Mouse (Mus musculus) cerebellum, adult 11-12 months (tissue): ENCODE measurements around the gene Rcbtb2.

Experiments
- DNase-seq: peaks from one replicate; pipeline ENCODE4 v3.0.0; 2022

Rcbtb2 gene

DNA sequence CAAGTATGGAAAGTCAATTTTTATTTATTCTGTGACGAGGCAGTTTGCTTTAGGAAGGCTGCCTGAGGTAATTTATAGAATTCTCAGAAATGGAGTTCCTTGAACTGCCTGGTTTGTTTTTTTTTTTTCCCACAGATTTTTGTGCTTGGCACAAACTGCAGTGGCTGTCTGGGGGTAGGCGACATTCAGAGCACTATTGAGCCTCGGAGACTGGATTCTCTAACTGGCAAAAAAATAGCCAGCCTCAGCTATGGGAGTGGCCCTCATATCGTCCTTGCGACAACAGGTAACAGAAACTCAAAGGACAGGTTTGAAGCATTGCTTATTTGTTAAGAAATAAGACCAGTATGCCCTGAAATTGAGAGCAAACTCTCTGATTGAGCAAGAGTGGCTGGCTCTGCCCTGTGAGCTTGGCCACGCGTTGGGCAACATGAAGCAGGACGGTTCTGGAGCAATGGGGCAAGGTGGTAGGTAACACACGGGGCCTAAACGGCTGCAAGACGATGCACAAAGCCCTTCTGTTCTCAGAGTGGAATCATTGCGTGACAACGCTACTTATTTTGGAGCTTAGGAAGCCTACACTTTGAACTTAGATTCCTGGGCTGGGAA, 39.5 kb downstream of the Rcbtb2 start:
- DNase-seq = no peak

DNA sequence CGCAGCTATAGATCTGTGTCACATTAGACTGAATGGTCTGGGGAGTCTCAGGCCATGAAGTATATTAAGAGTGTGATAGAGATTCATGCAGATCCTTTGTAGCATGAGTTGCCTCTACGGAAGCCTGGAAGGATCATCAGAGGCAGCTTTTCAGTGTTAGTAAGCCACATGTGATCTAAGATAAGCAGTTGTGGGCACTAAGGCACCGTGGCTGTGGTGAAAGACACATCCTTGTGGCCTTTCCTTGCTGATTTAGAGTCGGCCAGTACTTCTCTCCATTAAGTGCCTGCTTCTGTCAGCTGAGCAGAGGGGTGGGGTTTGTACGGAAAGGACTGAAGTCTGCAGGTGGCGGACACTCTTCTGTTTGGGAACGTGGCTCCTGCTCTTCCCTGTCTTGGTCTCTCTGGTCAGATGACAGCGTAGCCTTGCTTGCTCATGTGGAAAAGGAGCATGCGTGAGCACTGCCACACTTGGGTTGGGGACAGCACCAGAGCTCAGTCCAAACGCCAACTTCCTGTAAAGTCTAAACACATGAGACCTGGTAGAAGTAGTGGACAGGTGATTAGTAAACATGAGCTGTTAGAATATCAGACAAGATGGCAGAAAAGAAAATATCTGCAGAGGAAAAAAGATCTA, 40.6 kb downstream of the Rcbtb2 start:
- DNase-seq = no peak

DNA sequence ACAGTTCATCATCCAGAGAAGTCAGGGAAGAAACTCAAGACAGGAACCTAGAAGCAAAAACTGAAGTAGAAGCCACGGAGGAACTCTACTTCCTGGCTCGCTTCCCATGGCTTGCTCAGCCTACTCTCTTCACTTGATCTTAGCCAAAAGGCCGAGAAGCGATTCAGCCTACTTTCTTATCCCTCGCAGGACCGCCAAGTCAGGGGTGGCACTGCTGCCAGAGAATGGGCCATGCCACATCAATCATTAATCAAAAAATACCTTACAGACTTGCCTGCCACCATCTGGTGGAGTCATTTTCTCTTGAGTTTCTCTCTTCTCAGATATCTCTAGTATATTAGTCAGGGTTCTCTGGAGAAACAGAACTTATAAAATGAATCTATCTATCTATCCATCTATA, 42.3 kb downstream of the Rcbtb2 start:
- no peak for DNase-seq

DNA sequence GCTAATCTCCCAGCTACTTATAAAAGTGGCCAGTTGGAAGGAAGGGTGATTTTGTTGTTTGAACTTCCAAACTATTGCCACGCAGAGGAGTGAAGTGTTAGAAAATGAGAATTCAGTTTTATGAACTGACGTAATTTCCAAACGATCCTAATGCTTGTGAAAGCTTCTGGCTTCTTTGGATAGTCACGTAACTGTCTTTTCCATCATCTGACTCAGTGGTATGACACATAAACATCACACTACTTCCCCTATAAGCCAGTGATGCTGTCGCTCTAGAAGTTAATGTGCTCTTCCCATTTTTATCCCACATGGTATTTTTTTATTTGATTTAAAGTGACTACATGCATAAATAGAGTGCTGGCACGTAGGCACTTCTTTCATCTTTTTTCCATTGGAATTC, 45.8 kb downstream of the Rcbtb2 start:
- DNase-seq = no peak

DNA sequence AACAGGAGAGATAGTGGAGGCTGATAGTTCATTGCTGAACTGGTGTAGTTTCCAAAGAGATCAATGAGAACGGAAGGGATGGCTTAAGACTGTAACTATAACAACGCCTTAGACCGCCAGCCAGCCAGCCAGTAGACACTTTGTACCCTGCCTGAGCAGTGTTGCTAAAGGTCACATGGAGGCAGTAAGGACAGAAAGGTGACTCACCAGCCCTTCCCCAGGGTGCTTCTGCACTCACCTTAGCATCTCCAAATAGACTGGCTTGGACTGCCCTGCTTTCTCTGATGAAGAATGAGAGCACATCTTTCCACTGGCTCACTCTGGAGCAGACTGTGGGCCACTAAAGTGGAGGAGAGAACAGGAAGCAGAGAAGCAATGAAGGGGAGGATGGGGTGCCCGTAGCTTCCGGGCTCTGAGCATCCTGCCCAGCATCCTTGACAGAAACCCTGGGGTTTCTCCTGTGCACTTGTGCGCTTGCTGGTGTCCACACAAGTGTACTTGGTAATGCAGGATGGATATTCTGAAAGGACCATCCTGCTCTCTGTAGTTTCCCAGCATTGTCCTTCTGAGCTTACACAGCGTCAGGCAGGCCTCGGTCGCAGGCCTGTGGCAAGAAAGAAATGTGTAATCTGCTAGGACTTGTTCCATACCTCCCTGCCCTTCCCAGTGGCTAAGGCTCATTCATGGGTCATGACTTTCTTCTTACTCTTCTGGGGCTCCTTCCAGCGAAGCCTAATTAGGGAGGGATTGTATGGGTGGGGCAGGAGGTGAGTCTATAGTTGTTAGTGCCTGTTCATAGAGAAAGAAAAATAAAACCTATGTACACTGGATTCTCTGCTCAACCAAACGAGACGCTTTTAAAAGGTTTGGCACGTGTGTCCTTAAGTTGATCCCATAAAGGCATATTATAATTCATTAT, 47.3 kb downstream of the Rcbtb2 start:
- no peak for DNase-seq

DNA sequence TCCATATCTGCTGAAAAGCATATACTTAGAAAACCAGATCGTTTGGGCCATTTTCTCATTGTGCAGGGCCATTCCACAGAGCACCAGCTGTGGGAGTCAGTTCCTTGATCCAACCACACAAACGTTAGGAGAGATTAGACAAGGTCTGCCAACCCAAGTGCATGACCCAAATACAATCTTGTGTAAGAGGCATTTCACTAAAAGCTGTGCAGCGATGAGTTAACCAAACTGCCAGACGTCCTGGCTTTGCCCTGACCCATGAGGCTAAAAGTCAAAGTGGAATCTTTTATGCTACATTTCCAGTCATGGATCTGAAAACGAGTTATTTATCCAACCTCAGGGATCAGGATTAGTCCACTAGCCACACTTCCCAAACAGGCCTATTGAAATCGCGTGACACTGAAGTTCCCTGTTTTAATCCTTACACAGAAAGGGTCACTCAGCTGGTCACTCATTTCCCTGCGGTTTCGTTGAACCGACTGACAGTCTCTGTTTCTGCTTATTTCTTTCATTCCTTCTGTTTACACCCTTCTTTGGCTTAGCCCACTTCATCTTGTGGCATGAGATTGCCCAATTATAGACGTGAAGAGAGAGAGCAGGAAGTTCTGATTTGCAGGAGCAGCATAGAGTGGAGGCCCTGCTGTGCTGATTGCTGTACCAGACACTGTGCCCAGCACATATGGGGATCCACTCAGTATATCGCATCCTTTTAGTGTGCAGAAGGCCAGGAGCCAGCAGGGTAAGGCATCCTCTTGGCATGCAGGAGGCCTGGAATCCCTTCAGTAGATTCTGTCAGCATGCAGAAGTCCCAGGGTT, 49.6 kb downstream of the Rcbtb2 start:
- peak; percentile 74 for DNase-seq

DNA sequence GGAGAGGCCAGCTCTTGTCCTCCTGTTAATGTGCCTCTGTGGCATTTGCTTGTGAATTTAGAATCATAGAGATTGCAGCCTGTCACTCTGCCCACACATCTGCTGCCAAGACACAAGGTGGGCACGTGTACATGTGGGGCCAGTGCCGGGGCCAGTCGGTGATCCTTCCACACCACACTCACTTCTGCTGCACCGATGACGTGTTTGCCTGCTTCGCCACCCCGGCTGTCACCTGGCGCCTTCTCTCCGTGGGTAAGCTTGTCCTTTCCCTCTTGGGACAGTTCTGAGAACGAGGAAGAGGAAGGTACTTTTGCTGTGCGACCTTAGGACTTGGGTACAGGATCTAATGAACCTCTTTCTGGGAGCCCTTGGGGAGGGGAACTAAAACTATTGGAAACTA, 50.8 kb downstream of the Rcbtb2 start:
- no peak for DNase-seq

DNA sequence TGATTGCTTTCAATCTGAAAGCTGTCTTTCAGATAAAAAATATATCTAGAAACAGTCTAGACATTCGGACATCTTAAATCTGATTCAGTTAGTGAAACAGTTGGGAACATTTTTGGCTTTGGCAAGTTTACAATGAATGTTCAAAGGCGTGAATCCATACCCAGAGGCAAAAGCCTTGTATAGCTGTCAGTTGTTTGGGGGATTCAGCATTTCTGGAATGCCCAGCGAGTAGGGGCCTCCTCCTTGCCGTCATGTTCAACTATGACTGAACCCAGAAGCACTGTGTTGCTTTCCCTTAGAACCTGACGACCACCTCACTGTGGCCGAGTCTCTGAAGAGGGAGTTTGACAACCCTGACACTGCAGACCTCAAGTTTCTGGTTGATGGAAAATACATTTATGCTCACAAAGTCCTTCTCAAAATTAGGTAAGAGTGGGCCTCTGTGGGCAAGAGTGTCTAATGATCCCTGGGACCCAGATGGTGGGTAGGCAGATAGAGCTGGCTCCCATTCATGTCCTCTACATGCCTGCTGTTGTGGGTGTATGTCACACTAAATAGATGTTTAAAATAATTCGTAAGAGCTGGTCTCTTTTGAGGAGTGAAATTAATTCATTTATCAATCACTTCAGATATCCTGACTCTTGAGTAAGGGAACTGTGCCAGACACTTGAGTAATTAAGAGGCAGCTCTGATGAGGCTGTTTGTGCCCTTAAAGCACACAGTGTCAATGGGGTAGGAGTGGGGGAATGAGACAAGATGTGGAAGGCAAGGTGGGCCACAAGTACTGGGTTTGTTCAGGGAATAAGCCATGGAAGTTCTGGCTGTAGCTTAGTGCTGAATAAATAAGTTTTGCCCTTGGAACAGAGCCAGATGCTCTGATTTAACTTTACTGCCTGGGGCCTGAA, 51.5 kb downstream of the Rcbtb2 start:
- no peak for DNase-seq

DNA sequence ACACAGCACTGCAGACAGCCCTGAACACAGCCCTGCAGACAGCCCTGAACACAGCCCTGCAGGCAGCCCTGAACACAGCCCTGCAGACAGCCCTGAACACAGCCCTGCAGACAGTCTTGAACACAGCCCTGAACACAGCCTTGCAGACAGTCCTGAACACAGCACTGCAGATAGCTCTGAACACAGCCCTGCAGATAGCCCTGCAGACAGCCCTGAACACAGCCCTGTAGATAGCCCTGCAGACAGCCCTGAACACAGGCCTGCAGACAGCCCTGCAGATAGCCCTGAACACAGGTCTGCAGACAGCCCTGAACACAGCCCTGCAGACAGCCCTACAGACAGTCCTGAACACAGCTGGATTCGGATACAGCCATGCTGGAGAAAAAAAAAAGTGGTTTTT, 52.2 kb downstream of the Rcbtb2 start:
- no peak for DNase-seq

DNA sequence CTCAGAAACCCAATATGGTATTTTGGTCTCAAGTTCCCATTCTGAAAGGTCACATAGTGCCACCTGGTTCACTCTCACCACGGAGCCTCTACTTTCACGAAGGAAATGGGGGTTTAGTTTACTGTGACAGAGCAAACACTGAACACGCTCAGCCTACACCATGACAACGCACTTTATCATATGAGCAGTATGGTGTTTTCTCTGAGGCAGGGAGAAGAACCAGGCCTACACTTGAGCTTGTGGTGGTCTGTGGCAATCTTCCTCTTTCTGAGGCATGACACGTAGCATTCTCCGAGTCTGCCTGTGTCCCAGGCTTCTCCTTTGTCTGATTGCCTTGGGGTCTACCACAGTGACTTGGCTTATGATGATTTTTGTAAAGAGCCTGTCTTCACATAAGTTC, 53.0 kb downstream of the Rcbtb2 start:
- DNase-seq = no peak

DNA sequence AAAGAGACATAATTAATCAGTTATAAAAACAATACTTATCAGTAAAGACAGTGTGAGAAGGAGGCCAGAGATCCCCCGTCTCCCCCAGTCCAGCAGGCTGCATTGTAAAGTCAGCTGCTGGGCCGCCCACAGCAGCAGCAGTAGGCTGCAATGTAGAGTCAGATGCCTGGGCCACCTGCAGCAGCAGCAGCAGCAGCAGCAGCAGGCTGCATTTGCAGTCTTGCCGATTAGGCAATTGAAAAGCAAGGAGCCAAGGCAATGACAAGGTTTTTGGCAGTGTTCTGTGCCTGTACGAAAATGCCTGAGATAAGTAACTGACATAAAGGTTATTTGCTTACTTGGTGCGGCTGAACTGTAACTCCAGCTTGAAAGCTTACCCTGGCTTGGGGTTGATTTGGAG, 53.4 kb downstream of the Rcbtb2 start:
- no peak for DNase-seq

DNA sequence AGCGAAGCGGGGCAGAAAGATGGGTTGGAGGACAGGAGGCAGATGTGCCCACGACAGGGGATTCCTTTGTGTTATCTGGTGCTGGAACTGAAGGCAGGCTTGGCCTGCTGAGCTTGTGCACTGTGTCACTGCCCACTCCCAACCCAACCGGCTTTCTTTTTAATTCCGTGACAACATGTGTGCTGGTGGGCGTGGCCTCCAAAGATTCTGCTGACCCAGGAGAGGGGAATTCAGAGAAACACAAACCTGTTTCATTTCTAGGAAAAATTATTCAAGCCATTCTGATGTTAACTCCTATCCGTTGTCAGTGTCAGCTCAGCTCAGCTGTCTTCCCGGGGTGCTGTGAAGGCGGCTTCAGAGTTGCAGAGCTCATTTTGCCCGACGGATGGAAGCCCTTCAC, 55.1 kb downstream of the Rcbtb2 start:
- no peak for DNase-seq

DNA sequence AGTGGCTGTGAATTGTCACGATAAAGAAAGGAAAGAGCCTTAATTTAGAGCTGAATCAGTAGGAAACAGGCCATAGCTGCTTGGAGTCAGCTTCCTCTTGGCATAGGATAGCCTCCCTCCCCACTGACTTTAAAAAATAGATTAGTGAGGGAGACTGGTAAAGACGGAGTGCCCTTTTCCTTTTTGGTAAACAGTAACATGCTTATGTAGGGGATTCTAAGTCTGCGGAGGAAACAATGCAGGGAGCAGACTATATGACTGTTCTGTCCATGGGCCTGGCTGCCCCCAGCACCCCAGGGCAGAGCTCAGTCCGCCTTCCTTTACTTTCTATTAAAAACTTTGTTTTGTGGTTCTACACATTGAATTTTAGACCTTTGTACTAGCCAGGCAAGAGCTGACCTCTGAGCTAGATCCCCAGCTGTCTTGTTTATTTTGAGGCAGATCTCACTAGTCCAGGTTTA, 56.4 kb downstream of the Rcbtb2 start:
- no peak for DNase-seq

DNA sequence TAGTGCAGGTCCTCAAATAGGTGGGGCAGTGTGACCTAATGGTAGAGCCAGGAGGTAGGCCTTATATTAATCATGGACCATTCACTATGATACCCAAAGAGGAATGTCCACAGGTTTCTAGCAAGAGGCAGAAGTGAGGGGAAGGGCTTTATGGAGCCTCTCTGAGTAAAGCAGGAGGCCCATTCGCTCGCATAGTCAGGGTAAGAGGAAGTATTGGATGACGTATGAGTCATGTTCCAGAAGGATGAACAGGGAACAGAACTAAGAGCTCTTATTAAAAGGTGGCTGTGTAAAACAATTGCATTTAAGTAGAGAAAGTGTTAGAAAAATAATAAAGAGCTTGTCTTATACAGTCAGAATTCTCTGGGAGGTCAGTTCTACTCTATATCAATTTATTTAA, 57.8 kb downstream of the Rcbtb2 start:
- no peak for DNase-seq

DNA sequence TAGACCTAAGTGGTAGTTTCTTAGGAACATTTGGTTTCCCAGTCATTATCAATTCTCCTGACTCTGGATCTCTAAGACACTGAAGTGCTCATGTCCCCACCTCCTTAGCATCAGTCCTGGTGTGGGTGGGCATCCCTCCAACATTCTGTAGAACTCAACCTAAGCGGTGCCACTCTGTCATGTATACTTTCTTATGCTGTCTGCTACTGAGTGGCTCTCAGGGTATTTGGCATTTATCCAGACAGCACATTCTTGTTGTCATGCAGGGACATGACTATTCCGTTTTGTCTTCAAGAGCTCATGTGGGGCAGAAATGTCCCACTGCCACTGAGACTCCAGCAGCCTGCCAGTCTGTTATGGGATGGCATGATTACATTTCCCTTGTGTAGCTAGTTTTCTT, 58.3 kb downstream of the Rcbtb2 start:
- DNase-seq = no peak

DNA sequence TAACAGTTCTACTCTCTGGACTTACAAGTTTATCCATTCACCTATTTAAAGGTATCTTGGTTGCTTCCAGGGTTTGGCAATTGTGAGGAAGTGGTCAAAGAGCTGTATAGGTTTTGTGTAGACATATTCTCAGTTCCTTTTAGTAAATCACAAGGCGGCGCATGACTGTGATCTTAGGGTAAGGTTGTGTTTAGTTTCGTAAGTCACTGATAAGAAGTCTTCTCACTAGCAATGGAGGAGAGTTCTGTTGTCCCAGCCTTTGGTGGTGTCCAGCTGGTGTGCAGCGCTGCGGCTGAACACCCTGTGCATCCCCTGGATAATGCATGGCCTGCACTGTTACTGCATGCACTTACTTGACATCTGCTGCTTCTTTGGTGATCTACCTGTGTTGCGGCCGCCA, 64.0 kb downstream of the Rcbtb2 start:
- DNase-seq = no peak

DNA sequence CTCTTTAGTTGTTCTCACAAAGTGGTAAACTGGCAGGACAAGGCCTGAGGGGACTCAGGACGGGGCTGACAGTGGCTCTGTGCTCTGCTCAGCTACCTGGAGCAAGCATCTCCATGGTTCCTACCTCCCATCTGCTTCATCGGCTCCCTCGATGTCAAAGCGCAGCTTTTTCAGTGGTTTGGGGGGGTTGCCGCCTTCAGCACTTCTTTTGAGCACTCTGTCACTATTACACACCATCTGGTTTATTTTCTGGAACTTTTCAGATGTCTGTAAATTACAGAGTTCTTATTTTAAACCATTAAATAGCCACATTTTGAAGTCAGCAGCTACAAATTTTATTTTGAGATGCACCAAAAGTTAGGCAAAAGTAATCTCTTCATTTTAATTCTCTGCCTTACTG, 76.2 kb downstream of the Rcbtb2 start:
- DNase-seq = no peak

DNA sequence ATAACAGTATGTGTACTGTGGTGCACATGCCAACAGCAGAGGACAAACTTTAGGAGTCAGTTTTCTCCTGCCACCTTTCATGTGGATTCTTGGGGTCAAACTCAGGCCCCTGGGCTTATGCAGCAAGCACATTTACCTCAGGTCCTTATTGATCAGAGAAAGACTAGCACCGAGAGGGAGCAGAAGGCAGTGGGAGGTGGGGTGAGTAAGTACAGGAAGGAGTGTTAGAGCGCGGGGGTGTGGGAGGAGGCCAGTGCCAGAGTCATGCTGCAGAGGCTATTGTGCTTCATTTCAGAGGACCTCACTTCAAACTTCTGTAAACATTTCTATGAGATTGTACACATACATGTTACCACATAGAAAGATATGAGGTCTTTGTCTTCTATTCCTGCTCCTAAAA, 78.6 kb downstream of the Rcbtb2 start:
- no peak for DNase-seq

DNA sequence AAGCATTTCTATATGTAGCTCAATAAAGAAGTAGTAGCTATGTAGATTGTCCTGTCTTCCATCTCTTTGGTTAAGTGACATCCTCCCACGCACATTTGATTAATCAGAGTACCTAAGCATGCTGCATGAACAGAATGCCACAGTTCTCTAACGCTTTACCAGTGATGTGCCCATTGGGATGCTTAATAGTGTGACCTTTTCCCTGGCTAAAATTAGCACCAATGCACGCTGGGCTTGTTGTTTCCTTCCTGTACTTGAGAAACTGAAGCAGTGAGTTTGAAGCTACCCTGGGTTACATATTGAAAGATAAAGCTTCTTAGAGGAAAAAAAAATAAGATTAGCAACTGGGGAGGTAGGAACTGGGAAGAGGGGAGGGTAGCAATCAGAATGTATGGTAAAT, 81.2 kb downstream of the Rcbtb2 start:
- DNase-seq = no peak

DNA sequence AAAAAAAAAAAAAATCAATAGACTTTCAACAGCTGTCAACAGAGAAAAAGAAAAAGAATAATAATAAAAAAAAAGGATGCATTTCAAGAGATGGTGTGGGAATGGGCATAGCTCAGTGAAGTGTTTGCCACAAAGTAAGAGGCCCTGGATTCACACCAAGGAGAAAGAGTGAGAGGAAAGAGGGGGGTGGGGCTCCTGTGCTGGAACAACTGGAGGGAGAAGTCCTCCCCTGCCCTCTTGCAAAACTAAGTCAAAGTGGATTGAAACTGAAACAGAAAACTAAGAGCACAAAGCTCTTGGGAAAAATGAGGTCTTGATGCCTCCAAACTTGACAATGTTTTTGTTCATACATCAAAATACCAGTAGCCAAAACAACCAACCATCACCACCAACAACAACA, 86.4 kb downstream of the Rcbtb2 start:
- DNase-seq = no peak

DNA sequence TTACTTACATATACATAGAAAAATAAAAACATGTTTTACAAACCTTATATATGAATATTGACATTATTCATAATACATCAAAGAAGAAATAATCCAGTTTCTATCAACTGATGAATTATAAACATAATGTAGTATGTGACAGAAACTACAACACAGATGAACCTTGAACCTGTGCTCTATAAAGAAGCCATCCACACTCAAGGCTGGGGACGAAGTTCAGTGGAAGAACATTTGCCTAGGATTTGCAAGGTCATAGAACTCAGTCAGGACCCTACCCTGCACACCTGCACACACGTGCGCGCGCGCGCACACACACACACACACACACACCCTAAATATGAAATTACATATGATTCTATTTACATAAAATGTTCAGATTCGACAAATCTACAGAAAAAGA, 87.4 kb downstream of the Rcbtb2 start:
- DNase-seq = no peak

DNA sequence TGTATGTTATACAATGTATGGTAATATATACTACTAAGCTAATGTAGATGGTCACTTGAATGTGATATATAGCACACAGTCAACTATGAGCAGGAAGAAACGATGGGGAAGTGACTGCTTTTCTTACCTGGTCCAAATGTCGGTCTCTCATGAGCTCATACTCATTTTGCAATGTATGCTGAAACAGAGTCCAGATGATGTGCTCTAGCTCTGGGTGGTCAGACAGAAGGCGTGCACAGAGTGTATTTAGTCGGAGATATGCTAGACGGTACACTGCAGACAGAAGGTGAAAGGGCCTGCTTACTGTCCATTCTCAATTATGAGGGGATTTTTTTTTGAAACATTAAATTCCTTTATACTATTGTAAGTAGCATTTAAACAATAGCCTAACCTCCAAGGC, 88.6 kb downstream of the Rcbtb2 start:
- no peak for DNase-seq
